Mouse (Mus musculus): ENCODE results near the gene Acaa1a.

Acaa1a gene

DNA sequence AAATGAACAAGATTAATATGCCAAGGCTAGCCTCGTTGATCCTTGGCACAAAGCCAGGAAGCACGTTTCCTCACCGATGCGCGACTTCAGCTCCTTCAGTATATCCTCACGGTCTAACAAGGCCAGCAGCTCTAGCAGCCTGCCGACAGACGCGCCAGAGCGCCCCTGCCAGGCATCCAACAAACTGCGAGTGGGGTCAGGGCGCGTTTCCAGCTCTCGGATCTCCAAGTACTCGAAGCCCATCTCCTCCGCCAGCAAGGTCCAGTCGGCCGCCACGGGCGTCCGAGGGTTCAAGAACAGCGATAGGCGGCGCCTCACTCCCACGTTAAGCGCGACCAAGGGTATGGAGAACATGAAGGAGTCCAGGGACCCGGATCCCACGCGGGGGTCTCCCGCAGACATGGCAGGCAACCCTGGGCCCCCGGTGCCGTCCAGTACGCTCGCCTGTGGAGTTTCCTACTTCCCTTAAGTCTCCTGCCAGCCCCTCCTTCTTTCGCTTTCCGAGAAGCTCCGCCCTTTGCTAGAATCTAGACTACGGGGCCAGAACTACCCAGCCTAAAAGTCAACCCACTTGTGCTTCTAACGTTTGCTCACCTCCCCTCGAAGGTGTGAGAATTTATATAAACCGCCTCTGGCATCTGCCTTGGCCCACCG, at the start of gene Acaa1a:
TSS of gene Acaa1a (plus strand) at position 119 of the 654 bp plus-strand sequence.
- peak; percentile 57 to 64 for DNase-seq (ENCODE audit: low spot score in 2 of 2)

DNA sequence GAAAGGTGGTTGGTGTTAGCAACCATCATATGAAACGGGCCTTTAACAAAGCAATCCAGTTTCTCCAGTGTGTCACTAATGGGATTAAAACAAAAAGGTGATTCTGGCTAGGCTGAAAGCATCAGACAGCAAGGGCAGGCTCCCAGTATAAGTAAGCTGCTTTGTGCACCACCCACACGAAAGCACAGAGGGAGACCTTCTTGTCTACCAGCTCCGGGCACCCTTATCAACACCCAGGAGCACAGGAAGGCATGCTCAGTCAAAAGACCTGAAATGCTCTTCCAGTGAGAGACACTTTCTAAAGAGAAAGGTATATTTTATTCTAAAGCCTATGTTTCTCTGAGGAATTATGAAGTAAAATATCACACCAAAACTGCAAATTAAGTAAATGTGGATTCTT, 48.7 kb upstream of the Acaa1a start:
- DNase-seq (ENCODE audit: low spot score in 2 of 2), result no peak

DNA sequence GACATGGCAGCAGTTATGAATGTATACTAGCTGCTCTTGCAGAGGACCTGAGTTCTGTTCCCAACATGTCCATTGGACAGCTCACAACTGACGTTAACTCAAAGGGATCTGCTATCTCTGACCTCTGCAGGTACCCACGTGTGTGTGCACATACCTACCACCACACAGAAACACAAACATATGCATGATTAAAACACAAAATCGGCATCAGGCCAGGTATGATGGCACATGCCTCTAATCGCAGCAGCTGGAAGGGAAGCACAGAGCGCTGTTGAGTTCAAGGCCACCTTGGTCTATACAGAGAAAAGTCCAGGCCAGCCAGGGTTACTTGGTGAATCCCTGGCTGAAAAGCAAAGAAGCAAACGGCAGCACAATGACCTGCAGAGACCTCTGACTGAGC, 41.8 kb upstream of the Acaa1a start:
- no peak for DNase-seq (ENCODE audit: low spot score in 2 of 2)

DNA sequence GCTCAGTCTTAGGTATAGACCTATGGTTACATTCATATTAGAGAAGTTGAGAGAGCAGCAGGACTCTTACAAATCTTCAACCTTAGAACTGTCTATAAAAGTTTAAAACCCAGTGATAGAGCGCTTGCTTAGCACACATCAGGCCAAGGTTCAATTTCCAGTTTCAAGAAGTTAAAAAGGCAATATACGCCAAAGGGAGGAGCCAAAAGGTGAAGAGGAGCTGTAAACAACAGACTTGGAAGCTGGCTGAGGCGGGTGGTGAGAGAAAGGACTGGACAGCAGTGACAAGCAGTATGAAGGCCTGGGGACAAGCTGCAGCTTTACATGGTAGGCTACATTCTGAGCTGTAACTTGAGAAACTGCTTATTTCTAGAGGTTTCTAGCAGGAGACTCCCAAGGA, 40.9 kb upstream of the Acaa1a start:
- no peak for DNase-seq (ENCODE audit: low spot score in 2 of 2)

DNA sequence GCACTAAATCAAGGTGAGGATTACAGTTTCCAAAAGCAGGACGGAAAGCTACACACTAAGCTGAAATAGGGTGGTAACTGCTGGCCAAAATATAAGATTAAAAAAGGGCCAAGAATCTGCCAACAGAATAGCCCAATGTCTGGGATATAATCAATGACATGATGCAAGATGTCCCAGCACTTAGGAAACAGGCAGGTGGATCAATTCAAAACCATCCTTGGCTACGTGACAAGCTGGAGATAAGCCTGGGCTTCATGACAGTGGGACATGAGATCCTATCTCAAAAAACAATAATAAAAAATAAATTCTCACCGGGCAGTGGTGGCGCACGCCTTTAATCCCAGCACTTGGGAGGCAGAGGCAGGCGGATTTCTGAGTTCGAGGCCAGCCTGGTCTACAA, 33.6 kb upstream of the Acaa1a start:
- DNase-seq (ENCODE audit: low spot score in 2 of 2), result no peak

DNA sequence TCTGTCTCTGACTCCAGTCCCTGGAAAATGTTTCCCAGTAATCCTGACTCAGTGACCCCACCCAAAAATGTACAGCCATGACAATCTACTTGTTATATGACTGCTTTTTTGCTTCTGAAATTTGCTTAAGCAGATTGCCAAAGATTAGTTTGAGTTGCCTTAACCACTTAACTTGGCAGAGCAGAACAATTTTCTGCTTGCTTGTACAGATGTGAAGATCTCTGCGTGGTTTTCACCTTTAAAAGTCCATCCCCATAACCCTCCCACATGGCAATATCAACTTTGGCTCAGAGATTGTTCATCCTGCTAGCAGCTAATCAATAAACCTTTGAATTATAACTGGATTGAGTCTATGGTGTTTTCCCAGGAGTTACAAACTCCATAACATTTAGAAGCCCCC, 30.4 kb upstream of the Acaa1a start:
- DNase-seq (ENCODE audit: low spot score in 2 of 2), result no peak

DNA sequence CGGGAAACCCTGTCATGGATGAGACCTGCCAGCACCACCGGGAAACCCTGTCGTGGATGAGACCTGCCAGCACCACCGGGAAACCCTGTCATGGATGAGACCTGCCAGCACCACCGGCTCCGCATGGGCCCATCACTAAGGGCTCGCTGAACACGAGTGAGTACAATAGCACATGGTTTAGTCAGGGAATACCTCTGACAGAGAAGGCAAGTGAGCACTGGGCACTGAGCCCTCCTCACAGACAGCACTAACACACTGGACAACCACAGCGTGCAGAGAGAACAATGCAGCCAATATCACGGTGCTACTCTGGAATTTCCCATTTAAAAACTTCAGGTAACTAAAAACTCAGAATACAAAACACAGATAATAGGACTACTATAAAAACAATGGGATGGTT, 26.4 kb upstream of the Acaa1a start:
- no peak for DNase-seq (ENCODE audit: low spot score in 2 of 2)

DNA sequence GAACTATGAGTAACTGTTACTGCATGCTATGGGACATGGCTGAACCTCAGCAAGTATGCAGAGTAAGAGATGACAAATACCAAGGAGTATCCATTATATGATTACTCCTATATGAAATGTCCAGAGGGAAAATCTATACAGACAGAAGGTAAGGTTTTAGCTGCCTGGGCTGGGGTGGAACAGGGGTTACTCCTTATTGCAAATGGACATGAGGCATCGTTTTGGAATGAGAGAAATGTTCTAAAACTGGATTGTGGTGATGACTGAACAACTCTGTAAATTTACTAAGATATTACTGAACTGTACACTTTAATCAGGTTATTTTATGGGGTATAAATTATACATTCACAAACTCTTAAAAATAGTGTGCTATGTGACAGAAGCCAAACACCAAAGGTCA, 20.6 kb upstream of the Acaa1a start:
- no peak for DNase-seq (ENCODE audit: low spot score in 2 of 2)

DNA sequence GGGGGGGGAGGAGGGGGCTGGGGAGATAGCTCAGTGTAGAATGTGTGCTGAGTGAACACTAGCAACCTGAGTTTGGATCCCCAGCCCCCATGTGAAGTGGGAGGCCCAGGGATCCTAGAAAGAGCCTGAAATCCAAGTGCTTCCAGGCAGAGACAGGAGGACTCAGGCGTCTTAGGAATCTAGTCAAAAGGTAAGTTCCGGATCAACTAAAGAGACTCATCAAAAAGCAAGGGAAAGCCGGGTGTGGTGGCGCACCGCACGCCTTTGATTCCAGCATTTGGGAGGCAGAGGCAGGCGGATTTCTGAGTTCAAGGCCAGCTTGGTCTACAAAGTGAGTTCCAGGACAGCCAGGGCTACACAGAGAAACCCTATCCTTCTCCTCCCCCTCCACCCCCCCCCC, 19.0 kb upstream of the Acaa1a start:
- DNase-seq (ENCODE audit: low spot score in 2 of 2), result no peak

DNA sequence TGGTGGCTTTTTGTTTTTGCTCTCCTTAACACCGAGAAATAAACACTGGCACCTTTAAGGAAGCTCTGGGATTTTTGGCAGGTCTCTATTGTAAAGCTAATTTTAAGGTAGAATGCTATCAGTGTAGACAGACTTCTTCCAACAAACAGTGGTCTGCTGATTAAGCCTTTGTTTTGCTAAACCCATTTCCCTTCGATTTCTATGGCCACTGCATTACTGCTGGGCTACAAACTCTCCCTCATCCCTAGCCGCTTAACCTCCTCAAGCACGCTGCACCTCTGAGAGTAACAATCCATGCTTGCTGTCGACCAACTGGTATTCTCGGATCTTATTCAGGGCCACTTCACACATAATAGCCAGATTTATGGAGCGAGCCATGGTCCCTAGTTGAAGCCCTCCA, 18.5 kb upstream of the Acaa1a start:
- no peak for DNase-seq (ENCODE audit: low spot score in 2 of 2)

DNA sequence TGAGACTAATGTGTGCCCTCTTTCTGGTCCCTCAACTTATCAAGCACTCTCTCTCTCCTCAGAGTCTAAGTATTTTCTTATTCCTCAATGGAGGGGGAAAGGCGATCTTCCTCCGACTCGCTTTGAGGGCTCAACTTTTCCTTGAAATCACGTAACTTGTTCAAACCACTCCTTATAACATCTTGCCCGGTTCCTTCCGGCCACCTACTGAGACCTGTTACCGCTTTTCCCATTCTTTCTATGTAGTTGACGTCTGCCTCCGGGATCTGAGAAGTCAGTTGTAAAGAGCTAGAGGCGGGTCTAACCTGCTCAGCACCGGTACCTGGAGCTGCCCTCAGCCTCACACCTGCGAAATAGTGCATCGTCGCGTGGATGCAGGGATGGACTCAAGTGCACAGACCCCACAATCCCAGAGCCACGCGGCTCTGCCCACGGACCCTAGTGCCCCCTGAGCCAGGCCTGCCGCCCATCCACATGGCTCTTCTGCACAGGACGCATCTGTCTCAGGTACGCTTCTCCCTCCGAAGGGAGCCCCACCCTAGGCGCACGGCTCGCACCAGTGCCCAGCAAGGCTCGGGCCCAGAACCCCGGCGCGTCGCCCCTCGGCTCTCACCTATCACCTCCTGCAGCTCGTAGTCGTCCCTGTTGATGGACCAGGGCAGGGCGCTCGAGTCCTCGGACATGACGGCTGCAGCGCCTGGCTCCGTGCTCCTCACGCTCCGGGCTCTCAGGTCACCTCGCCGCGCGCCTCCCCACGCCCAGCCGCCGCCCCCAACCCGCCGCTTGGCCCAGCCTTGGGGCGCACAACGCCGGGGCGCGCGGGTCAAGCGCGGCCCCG, 17.9 kb upstream of the Acaa1a start:
- peak in 1 of 2 experiments; percentile 56 for DNase-seq (ENCODE audit: low spot score in 2 of 2)

DNA sequence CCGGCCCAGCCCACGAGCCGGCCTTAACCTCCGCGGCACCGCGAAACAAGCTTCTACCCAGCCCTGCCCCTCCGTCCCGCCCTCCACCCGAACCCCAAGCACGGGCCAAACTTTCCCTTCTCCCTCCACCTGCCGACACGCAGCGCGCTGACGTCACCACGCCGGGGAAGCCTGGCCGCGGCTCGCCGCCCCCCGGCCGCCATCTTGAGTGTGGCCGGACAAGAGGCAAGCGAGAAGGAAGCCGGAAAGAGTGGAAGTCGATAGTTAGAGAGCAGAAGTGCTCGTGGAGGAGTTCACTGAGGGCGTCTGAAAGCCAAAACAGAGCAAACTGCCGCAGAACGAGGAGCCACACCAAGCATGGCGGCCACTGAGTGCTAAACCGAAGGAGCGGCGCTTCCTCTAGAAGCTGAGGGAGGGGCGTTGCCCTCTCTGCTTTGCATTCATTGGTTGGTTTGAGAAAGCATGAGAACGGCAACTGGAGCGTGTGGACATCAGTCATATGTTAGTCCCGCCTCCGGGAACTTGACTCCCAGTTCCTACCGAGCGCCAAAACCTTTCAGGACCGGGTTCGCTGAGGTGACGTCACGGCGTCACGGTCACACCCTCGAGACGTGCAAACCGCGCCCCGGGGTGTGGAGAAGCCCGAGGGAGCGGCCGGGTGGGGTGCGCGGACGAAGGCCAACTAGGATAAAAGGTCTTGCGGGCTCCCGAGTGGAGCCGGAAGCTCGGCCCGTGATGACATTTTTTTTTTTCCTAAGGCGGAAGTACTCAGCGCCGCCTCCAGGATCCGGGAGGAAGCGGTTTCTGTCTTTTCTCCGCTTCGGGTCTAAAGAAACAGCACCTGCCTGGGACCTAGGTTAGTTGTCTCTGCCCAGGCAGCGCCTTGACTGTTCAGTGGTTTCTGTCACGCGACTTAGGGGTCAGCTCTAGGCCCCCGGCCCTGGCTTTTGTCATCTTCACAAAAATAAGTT, 16.9 kb upstream of the Acaa1a start, which contains the start of gene Oxsr1:
TSS of gene Oxsr1 (minus strand) at position 139 of the 971 bp plus-strand sequence.
- DNase-seq (ENCODE audit: low spot score in 2 of 2), result peak; percentile 98

DNA sequence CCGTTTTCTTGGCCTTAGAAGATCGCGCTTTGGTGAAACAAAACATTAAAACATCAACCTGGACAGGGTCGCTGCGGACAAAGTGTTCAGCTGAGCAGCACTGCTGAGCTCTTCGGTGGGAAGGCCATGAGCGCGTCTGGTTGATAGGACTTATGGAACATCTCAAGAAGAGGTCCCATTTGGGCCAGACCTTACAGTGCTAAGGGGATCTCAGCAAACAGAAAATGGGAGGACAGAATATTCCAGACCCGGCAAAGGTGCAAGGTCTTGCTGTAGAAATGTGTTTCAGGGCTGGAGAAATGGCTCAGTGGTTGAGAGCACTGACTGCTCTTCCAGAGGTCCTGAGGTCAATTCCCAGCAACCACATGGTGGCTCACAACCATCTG, 16.2 kb upstream of the Acaa1a start:
- DNase-seq (ENCODE audit: low spot score in 2 of 2), result no peak

DNA sequence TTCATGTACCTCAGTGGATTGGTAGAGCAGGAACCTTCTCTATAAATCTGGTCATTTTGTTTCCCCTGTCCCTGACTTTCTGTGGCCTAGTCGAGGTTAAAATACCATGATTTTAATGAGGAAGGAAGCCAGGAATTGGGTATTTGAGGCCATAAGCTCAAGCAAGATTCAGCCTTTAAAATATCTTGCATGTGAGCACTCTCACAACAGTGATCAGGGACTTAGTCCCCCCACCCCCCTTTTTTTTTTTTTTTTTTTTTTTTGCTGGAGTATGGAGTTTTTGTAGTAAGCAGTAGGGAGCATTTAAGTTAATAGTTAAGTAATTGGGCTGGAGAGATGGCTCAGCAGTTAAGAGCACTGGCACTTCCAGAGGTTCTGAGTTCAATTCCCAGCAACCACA, 15.3 kb upstream of the Acaa1a start:
- no peak for DNase-seq (ENCODE audit: low spot score in 2 of 2)

DNA sequence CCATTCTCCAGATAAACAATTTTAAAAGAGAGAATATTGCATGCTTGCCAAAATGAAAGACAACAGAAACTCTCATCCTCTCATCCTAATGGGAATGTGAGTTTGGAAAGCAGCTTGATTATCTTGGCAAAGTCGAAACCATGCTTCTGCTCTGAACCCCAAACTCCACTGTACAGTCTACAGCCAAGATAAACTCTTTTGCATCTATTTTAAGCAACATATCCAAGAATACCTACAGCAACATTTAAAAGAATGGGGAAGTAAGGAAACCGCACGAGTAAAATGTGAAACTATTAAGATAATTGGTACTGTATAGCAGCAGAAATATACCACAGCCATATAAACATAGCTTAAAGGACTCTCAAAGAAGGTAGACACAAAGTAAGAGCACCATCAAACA, 11.0 kb upstream of the Acaa1a start:
- DNase-seq (ENCODE audit: low spot score in 2 of 2), result no peak

DNA sequence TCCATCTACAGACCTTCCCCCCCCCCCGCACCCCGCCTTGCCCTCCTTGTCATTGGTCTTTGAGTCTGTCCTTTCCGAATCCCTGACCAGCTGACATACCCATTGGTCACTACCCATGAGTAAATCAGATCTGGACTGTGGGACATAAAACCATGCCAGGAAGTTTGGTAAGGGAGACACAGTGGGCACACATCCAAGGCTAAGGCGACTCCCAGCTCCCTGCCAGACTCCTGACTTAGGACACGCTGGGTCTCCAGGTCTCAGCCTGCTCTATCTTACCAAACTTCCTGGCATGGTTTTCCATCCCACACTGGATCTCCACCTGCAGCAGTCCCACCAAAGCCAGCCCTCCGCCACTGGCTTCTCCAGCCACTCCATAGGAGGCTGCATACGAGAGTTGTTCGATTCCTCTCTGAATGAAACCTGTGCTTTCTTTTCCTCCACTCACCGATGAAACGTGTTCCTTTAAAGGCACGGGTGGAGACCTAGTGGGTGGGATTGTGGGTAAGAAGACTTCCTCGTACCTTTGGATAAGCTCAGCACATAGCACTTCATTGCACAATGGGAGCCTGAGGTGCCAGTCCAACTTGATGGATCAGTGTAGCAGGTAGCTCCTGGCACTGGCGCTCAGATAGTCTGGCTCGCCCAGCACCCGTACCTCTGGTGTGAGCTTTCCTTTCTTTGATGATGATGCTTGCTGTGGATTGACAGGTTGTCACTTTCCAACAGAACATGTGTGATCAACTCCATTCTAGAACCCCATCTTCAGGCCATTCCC, 9.1 kb upstream of the Acaa1a start:
- DNase-seq (ENCODE audit: low spot score in 2 of 2), result no peak

DNA sequence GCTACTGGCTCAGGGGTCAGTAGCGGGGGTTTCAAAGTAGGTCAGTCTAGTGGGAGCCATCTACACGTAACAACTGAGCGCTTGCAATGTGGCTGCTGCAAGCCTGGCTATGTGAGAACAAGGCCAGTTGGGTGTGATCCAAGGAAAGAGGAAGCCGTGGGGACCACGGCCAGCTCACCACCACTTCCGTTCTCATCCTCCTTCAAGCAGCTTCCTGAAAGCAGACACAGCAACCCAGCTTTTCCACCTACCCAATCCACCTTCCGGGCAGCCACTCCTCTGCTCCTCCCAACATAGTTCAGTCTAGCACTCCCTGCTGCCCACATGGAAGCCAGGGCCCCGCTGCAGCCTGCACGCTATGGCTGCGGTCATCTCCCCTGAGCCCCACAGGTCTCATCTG, 5.2 kb upstream of the Acaa1a start:
- no peak for DNase-seq (ENCODE audit: low spot score in 2 of 2)

DNA sequence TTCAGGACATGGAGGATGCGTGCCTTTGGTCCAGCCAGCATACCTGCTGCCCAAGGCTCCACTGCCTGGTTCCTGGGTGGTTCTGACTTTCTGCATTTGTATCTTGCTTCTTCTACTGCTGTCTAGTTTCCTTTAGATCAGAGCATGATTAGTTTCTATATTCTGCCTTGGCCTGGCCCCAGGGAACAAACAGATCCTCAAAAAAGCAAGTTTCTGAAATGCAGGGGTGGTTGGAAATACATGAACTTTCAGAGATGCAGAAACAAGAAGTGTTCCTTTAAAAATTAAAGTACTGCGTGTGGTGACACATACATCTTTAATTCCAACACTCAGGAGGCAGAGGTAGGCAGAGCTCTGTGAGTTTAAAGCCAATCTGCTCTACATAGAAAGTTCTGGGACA, 4.6 kb upstream of the Acaa1a start:
- no peak for DNase-seq (ENCODE audit: low spot score in 2 of 2)

DNA sequence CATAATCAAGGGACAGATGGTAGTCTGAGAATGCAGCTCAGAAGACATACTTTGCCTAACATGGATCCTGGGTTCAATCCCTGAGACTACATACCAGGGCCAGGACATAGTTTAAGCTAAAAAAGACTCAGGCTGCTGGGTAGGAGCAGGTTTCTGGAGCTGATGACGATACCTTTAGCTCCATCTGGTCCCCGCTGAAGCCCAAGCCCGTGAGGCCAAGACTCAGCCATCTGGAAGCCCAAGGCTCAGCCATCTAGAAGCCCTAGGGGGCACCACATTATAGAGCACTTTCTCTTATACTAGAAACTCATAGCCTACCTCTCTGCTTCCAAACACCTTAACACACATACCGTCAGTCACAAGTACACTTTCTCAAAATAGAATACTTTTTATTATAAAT, 3.9 kb upstream of the Acaa1a start:
- DNase-seq (ENCODE audit: low spot score in 2 of 2), result no peak

DNA sequence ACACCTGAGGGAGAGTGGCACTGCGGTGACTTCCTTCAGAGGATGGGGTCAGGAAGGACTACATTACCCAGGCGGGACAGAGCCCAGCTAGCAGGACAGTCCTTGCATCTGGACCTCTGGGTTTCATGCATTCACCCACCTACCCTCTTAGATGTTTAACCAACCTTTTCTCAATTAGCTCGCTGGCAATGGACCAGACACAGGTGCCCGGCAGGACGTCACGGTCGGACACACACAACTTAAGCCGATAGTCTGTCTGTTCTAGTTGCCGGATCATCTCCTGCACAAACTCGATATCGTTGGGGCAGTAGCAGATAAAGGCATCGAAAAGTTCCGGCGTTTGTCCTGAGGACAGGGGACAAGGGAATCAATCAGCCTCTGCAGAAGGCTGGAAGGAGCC, 1.6 kb upstream of the Acaa1a start:
- DNase-seq (ENCODE audit: low spot score in 2 of 2), result no peak

DNA sequence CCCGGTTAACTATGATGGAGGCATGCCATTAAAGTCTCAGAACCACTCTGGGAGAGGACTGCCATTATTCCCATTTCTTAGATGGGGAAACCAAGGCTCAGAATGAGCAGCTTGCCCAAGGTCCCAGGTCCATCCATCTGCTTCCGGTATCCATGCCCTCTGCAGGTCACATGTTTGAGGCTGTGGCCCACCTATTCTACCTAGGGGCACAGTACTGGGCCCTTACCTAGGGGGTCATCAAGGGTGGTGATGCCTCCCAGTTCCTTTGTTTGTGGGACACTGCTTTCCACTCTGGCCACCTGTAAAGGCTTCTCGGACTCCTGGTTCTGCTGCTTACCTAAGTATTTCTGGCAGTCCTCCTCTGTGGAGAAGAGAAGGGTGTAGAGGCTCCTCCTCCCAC, 1.1 kb upstream of the Acaa1a start:
- no peak for DNase-seq (ENCODE audit: low spot score in 2 of 2)
